Comparison of ENCODE assay signal across 12 mouse cellular contexts in the genomic region with DNA sequence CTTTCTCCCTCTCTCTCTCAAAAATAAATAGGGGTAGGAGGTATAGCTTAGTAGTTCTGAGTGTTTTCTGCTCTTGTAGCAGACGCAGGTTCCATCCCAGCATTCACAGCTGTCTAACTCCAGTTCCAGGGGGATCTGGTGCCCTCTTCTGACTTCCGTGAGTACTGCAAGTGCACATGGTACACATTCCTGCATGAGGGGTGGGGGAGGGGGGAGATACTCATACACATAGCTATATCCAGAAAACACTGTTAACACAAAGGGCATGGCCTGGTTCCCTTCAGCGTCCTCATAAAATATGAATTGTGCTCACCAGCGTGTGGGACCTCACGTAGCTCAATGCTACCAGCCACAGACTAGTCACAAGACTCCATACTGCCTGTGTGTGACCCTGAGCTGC. TPM values are rescaled to one million over a fixed set of nuclear protein-coding genes. Genes with fewer than 3 reads are reported as not detected.
DNase-seq lines count a peak whose midpoint lies in the region.
"Had no signal": no experiment of that assay in that cellular context is flagged by ENCODE, and none has a peak within 500 bp of the region (broad histone marks: within the 10 kb centered on the region; RNA-seq: fewer than 3 reads in every experiment).

No protein-coding gene starts in this region.

- peak; percentile 15 for DNase-seq in adrenal gland, postnatal 10 days
- no peak for DNase-seq in adrenal gland, postnatal 4 days (ENCODE audit: low spot score in 2 of 2)
- DNase-seq in kidney, postnatal 4 days, result peak; percentile 51
- DNase-seq in kidney, postnatal 25 days, result no peak
- DNase-seq in right cerebral cortex, postnatal 4 days, result peak; percentile 29
- DNase-seq in right cerebral cortex, postnatal 25 days, result no peak
- DNase-seq in thymus, postnatal 25 days, result no peak
- no peak for DNase-seq in right cerebral cortex, postnatal 36 days (ENCODE audit: low spot score in 2 of 2)
- DNase-seq: gastrocnemius, postnatal 14 days; heart, postnatal 14 days; lung, postnatal 36 days; thymus, adult 2 months had no signal

RNA-seq across cellular contexts. Expression of gene Piwil1, which starts 27.0 kb away (rescaled TPM):
- total RNA-seq in adrenal gland, postnatal 10 days (2021), result not detected
- not detected for total RNA-seq in adrenal gland, postnatal 4 days (2021)
- total RNA-seq: heart, postnatal 14 days had no signal

Comparison
In these comparisons a context has a peak if more than half of its experiments do, and no peak if none do; other contexts are left out.
1. DNase-seq: peak in adrenal gland, postnatal 10 days (single experiment), kidney, postnatal 4 days (2 of 2) and right cerebral cortex, postnatal 4 days (single experiment); none in adrenal gland, postnatal 4 days (0 of 2), kidney, postnatal 25 days (0 of 2), right cerebral cortex, postnatal 25 days (single experiment), thymus, postnatal 25 days (single experiment) and right cerebral cortex, postnatal 36 days (0 of 2).